ENCODE assay signal across 15 mouse cellular contexts in genomic region chr2:18819520-18819919, GRCm38 (mm10).
DNase-seq lines count a peak whose midpoint lies in the region; ATAC-seq and TF ChIP-seq lines count a peak whose summit lies in the region.
"Had no signal": no experiment of that assay in that cellular context is flagged by ENCODE, and none has a peak within 500 bp of the region (broad histone marks: within the 10 kb centered on the region; RNA-seq: fewer than 3 reads in every experiment).

No protein-coding gene starts in this region.

- TF ChIP-seq EP300 in ES-Bruce4 (IDR thresholded peaks at IDR 0.05; ENCODE audit: insufficient read depth, low read depth, low read length) = no peak

- H3K9ac ChIP-seq in lung, embryonic 14.5 days = no peak overlapping the region
- no peak overlapping the region for H3K9ac ChIP-seq in ES-Bruce4 (ENCODE audit: low read depth, poor library complexity, severe bottlenecking)
- H3K9ac ChIP-seq: embryonic facial prominence, embryonic 13.5 days; lung, embryonic 15.5 days had no signal

- H3K27ac ChIP-seq in lung, embryonic 14.5 days (ENCODE audit: low read depth) = no peak overlapping the region
- H3K27ac ChIP-seq in ES-Bruce4 (ENCODE audit: insufficient read depth, low read length) = no peak overlapping the region
- H3K27ac ChIP-seq: embryonic facial prominence, embryonic 13.5 days; forebrain, embryonic 10.5 days; lung, embryonic 15.5 days; midbrain, embryonic 10.5 days had no signal

- peak; percentile 34; the same call in 1 of the 2 replicates for TF ChIP-seq CTCF in lung, embryonic 14.5 days (IDR thresholded peaks at IDR 0.05; ENCODE audit: low read depth)
- peak; percentile 40 for TF ChIP-seq CTCF in ES-Bruce4 (IDR thresholded peaks at IDR 0.05; ENCODE audit: low read depth, low read length)

- peaks cover 3% of the 10 kb centered on the region; the same call in 1 of the 2 replicates for H3K27me3 ChIP-seq in lung, embryonic 14.5 days (ENCODE audit: insufficient read depth, low read length)
- H3K27me3 ChIP-seq in ES-Bruce4 (ENCODE audit: control insufficient read depth, insufficient read depth, low read length, poor library complexity, severe bottlenecking) = no peaks in the 10 kb centered on the region

- intact Hi-C loops in heart, postnatal 10 days (cut with DNase I) = no loop called here

- no peaks in the 10 kb centered on the region for H3K36me3 ChIP-seq in lung, embryonic 14.5 days (ENCODE audit: insufficient read depth)
- H3K36me3 ChIP-seq in ES-Bruce4 (ENCODE audit: control insufficient read depth, insufficient read depth, low read length, poor library complexity, severe bottlenecking) = no peaks in the 10 kb centered on the region
- H3K36me3 ChIP-seq: embryonic facial prominence, embryonic 13.5 days; forebrain, embryonic 10.5 days; lung, embryonic 15.5 days; midbrain, embryonic 10.5 days had no signal

- no peaks in the 10 kb centered on the region for H3K9me3 ChIP-seq in lung, embryonic 14.5 days (ENCODE audit: low read depth, low read length)
- H3K9me3 ChIP-seq in ES-Bruce4 (replicated peaks; ENCODE audit: control insufficient read depth, insufficient read depth, low read length, poor library complexity, severe bottlenecking) = no peaks in the 10 kb centered on the region
- H3K9me3 ChIP-seq: embryonic facial prominence, embryonic 13.5 days; forebrain, embryonic 10.5 days; lung, embryonic 15.5 days; midbrain, embryonic 10.5 days had no signal

- no peaks in the 10 kb centered on the region for H3K4me1 ChIP-seq in lung, embryonic 14.5 days (ENCODE audit: insufficient read depth)
- H3K4me1 ChIP-seq in ES-Bruce4 (ENCODE audit: control insufficient read depth, insufficient read depth, low read length) = no peaks in the 10 kb centered on the region

- H3K4me3 ChIP-seq in lung, embryonic 14.5 days (ENCODE audit: low read depth, low read length) = no peak overlapping the region
- H3K4me3 ChIP-seq in ES-Bruce4 (ENCODE audit: low read depth, low read length) = no peak overlapping the region
- H3K4me3 ChIP-seq: embryonic facial prominence, embryonic 13.5 days; forebrain, embryonic 10.5 days; lung, embryonic 15.5 days; midbrain, embryonic 10.5 days had no signal

- DNase-seq in heart, adult 11 months = peak; percentile 89
- no peak for DNase-seq in heart, postnatal 10 days
- no peak for DNase-seq in lung, embryonic 14.5 days
- DNase-seq in lung, postnatal 10 days = no peak
- peak; percentile 20 for DNase-seq in thymus, postnatal 25 days
- no peak for DNase-seq in right cerebral cortex, postnatal 4 days
- DNase-seq: adrenal gland, postnatal 10 days; cerebellum, postnatal 36 days; left cerebral cortex, postnatal 4 days; right cerebral cortex, postnatal 25 days had no signal

- no peak for ATAC-seq in lung, embryonic 14.5 days (ENCODE audit: insufficient read depth)

- no peak for TF ChIP-seq POLR2A in ES-Bruce4 (IDR thresholded peaks at IDR 0.05; ENCODE audit: insufficient read depth, low read length)

- H3K4me2 ChIP-seq in lung, embryonic 14.5 days = no peak overlapping the region
- H3K4me2 ChIP-seq: embryonic facial prominence, embryonic 13.5 days; lung, embryonic 15.5 days had no signal

- 70% methylated on average over 7 of the region's 7 CpGs for WGBS in lung, embryonic 14.5 days

Comparison
In these comparisons a context has a peak if more than half of its experiments do, and no peak if none do; other contexts are left out.
1. DNase-seq: peak in heart, adult 11 months (single experiment) and thymus, postnatal 25 days (single experiment); none in heart, postnatal 10 days (0 of 2), lung, embryonic 14.5 days (single experiment), lung, postnatal 10 days (single experiment) and right cerebral cortex, postnatal 4 days (single experiment).